Mouse (Mus musculus) layer of hippocampus, adult 9-11 months (tissue): ENCODE measurements around the gene Fastkd1.
A peak's percentile ranks its signal among the peaks of the same experiment; 100 is the strongest.
"Not testable (repeated sequence)": the region's sequence is repeated elsewhere in the genome, so short reads cannot be mapped to it uniquely, and the experiment has no call there.

Source experiments
- DNase-seq: peaks from one replicate; pipeline ENCODE4 v3.0.0; 2022

The Fastkd1 gene

GRCm38 (mm10) chr2:69712981-69713625 lies at the start of gene Fastkd1:
Gene Fastkd1, minus strand, starts transcription at chr2:69713516.
- peak; percentile 94 for DNase-seq

- no peak for DNase-seq
Observed at GRCm38 (mm10) chr2:69760980-69761379, 47.7 kb upstream of the Fastkd1 start.

GRCm38 (mm10) chr2:69745091-69745490 lies 31.8 kb upstream of the Fastkd1 start:
- no peak for DNase-seq

- no peak for DNase-seq
Observed at GRCm38 (mm10) chr2:69723519-69723825, 10.2 kb upstream of the Fastkd1 start.

- DNase-seq: peak; percentile 93
Observed at GRCm38 (mm10) chr2:69722650-69723518, 9.6 kb upstream of the Fastkd1 start.

GRCm38 (mm10) chr2:69722273-69722649 lies 8.9 kb upstream of the Fastkd1 start, which contains the start of gene Ppig:
Gene Ppig, plus strand, starts transcription at chr2:69722545.
- DNase-seq: no peak

GRCm38 (mm10) chr2:69719121-69719520 lies 5.8 kb upstream of the Fastkd1 start:
- DNase-seq: no peak

GRCm38 (mm10) chr2:69716483-69716882 lies 3.2 kb upstream of the Fastkd1 start:
- no peak for DNase-seq

- no peak for DNase-seq
Observed at GRCm38 (mm10) chr2:69714126-69714525, 810 bp upstream of the Fastkd1 start.

- DNase-seq: no peak
Observed at GRCm38 (mm10) chr2:69713626-69714014, 304 bp upstream of the Fastkd1 start.

GRCm38 (mm10) chr2:69712171-69712570 lies 1.1 kb downstream of the Fastkd1 start:
- DNase-seq: peak; percentile 12

- no peak for DNase-seq
Observed at GRCm38 (mm10) chr2:69700446-69700845, 12.9 kb downstream of the Fastkd1 start.

- DNase-seq: no peak
Observed at GRCm38 (mm10) chr2:69693501-69693900, 19.8 kb downstream of the Fastkd1 start.

GRCm38 (mm10) chr2:69690843-69691242 lies 22.5 kb downstream of the Fastkd1 start:
- no peak for DNase-seq

- DNase-seq: no peak
Observed at GRCm38 (mm10) chr2:69690214-69690613, 23.1 kb downstream of the Fastkd1 start.

GRCm38 (mm10) chr2:69684488-69684887 lies 28.8 kb downstream of the Fastkd1 start:
- DNase-seq: no peak

- no peak for DNase-seq
Observed at GRCm38 (mm10) chr2:69683036-69683805, 30.1 kb downstream of the Fastkd1 start.

GRCm38 (mm10) chr2:69681931-69682330 lies 31.4 kb downstream of the Fastkd1 start:
- DNase-seq: no peak

- no peak for DNase-seq
Observed at GRCm38 (mm10) chr2:69679990-69680389, 33.3 kb downstream of the Fastkd1 start.

GRCm38 (mm10) chr2:69677215-69677614 lies 36.1 kb downstream of the Fastkd1 start:
- DNase-seq: not testable (repeated sequence)

- DNase-seq: no peak
Observed at GRCm38 (mm10) chr2:69676713-69677112, 36.6 kb downstream of the Fastkd1 start.

- DNase-seq: no peak
Observed at GRCm38 (mm10) chr2:69675266-69675665, 38.0 kb downstream of the Fastkd1 start.

GRCm38 (mm10) chr2:69673723-69674122 lies 39.6 kb downstream of the Fastkd1 start:
- no peak for DNase-seq

- no peak for DNase-seq
Observed at GRCm38 (mm10) chr2:69669853-69670252, 43.5 kb downstream of the Fastkd1 start, which contains the start of gene Klhl41. Gene Klhl41, plus strand, starts transcription at chr2:69670120.
